Mouse (Mus musculus): ENCODE measurements around the gene Adamts9. TPM values are rescaled to one million over a fixed set of nuclear protein-coding genes. Genes with fewer than 3 reads are reported as not detected.

Gene Adamts9
- total RNA-seq, 2 experiments from 2014 or later, result 6.2 to 7.6 TPM

DNA sequence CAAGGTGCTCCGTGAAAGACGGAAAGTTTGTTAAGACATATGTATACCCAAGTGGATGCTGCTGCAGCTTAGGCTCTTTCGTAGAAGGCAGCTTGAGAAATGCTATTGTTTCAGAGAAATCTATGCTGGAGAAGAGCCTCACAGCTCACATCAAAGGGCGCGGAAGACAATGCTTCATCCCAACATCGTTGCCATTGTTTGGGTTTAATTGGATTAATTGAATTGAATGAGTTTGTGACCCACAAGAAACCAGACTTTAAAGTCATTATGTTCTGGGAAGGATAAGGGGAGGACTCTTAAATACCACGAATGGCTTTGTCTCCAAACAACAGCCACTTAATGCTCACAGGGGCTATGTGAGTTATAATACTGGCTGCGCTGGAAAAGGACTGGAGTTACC lies 125.6 kb downstream of the Adamts9 start:
- DNase-seq, result no peak
- intact Hi-C loops (cut with DNase I), result no loop called here

DNA sequence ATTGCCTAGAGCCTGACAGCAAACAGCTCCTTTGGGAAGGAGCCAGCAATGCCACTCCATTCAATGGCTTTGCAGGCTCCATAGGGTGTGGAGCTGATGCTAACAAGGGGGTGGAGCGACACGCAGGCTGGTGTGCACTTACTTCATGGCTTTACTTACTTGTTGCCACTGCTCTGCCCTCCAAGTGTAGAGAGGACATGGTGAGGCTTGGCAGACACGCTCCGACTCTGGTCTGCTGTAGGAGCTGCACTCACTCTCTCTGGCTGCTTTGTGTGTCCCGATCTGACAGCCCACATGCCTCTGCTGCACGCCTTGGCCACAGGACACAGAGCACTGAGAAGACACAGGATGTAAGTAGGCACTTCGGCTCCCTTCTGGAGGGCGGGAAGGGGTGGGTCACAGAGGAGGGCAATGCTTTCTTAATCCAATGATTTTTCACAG lies 127.0 kb downstream of the Adamts9 start, which contains the start of gene A730049H05Rik:
Gene A730049H05Rik (plus strand): TSS at position 168 of the 441 bp plus-strand sequence.
- intact Hi-C loops (cut with DNase I), result no loop called here
- DNase-seq, result no peak

DNA sequence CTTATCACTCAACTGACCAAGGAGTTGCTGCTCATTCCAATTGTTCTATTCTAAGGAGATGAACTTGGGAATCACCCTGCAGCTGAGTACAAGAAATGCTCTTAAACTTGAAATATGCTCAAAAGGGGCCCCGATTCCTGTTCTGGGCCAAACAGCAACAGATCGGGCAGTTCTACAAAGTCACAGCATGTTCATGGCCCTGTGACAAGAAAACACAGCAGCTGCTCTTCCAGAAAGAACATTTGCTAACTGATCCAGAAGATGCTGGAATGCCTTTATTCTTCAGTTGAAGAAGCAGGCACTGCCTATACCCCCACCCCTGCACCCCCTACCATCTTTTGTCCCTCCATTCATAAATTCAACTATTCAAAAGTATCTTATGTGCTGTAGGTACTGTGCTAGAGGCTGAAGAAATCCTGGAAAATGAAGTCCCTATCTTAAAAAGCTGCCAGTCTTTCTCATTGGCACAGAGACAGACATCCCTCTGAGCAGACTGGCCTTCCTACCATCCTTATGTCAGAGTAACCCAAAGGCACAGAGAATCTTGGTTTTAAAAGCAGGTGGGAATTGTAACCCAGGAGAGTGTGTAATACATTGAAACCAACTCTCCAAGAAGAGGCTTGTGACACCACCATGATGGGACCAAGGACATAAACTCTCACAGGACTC lies 130.5 kb downstream of the Adamts9 start:
- intact Hi-C loops (cut with DNase I), result no loop called here
- DNase-seq, result peak in 1 of 2 experiments; percentile 20

DNA sequence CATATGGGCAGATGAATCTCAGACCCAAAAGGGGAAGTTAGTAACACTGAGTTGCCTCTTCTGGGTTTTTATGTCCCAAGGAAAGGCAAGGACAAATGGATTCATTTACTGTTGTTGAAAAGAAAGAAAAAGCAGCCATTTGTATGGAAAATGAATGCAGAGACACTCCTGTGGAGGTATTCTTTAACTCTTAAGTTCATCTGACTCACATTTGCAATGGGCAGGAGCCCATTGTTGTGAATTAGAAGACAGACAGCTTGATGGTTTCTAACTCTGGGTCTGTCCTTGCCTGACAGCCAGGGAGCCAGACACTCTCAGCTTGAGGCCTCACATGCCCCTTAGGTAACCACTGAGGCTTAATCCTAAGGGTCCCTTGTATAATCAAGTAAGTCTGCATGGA lies 131.7 kb downstream of the Adamts9 start:
- intact Hi-C loops (cut with DNase I), result no loop called here
- no peak for DNase-seq

DNA sequence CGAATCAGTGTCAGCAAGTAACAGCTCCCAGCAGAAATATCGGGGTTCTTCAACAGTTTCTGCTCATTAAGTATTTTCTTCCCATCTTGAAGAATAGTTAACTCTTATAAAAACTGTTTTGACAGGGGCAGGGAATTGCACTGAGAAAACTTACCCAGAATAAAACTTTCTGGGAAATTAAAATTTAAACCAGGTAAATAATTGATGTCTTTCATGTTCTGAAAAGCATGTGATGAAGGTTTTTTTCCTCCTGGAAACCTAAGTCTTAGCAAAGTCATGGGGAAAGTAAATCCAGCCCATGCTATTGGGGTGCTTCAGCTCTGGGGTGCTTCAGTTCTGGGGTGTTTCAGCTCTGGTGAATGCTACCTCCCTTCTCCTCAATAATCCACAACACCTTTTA lies 132.7 kb downstream of the Adamts9 start:
- intact Hi-C loops (cut with DNase I), result no loop called here

DNA sequence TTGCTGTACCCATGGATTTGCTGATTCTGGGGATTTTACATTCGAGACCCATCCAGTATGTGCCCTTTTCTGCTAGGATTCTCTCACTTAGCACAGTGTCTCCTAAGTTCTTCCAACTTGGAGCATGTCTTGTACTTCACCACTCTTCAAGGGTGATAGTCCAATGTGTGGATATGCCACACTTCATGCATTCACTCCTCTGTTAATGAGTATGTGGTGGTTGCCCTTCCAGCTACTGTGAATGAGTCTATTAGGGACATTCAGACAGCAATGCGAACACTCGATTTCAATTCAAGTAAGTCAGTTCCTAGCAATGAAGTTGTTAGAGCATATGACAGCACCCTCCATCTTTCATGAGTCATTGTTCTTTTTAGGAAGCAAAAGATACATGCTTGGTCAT lies 133.5 kb downstream of the Adamts9 start:
- DNase-seq, result no peak
- intact Hi-C loops (cut with DNase I), result no loop called here

More for the DNA sequence above, 132.7 kb downstream of the Adamts9 start:
- DNase-seq, result no peak

DNA sequence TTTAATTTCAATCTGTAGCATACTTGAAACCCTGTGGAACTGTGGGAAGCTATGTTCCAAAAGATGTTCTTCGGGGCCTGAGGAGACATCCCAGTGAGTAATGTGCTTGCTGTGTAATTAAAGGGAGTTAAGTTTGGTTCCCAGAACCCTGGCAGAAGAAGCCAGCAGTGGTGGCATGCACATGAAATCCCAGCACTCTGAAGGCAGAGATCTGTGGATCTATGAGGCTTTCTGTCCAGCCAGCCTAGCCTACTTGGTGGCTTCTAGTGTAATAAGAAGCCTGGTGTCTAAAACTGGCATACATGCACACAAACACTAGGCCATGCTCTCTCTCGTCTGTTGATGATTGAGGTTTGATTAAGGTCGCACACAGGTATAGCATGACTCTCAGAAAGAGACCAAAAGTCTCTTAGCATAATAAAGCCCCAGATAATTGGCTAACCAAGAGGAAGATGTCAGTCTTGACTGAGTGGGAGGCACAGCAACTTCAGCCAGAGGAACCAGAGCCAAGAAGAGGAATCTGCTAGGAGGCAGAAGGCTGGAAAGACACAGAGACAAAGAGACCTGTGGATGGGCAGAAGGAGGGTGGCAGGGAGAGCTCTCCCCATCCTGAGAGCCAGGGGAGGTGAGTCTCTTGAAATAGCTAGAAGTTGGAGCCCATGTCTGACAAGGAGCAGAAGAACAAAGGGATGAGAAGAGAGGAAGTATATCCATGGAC lies 138.9 kb downstream of the Adamts9 start:
- no peak for DNase-seq
- intact Hi-C loops (cut with DNase I), result no loop called here

DNA sequence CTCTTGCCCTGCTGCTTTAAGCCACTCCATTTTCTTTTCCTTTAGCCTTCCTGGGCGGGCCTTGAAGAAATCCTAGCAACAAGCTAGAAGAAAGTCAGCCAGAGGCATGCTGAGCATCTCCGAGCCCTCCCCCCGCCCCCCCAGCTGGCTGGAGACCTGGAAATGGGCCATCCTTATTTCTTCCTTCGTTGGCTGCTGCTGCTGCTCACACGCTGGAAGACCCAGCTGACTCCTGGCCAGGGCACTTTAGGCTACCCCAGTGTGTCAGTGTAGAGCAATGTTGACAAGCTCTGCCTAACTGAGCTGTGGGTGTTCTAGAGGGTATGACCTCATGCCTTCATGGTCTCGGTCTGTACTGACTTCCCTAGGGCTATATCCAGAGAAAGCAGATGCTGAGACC lies 140.1 kb downstream of the Adamts9 start:
- DNase-seq, result peak in 1 of 2 experiments; percentile 40
- intact Hi-C loops (cut with DNase I), result no loop called here

DNA sequence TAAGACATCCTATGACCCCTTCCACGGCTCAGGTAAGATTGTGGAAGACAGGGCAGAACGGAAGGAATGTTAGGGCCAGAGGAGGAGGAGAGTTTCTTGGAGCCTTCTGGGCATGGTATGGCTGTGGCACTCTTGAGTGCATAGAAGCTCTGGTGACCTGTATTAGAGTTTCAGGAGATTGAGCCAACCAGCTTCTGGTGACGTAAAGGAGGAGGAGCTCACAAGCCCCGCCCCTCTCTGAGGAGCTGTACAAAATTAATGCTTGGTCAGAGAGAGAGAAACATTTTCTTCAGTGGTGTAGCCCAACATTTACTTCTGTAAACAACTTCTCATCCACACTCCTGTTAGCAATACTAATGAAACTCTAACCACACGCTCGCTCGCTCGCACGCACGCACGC lies 140.9 kb downstream of the Adamts9 start:
- intact Hi-C loops (cut with DNase I), result no loop called here
- DNase-seq, result no peak

DNA sequence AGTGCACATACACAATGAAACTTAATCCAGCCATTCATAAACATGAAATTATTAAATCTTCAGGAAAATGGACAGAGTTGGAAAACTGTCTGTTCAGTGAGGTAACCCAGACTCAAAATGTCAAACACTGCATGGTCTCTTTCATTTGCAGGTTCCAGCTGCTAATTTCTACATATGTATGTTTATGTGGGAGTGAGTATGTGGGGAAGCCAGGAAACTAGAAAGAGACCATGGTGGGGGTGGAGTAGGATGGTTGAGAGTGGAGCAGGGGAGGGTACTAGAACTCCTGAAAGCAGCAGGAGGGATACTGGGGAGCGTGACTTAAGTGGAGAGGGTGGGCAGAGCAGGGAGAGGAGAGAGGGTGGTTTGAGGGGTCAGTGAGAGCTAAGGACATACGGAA lies 141.8 kb downstream of the Adamts9 start:
- intact Hi-C loops (cut with DNase I), result no loop called here
- no peak for DNase-seq

DNA sequence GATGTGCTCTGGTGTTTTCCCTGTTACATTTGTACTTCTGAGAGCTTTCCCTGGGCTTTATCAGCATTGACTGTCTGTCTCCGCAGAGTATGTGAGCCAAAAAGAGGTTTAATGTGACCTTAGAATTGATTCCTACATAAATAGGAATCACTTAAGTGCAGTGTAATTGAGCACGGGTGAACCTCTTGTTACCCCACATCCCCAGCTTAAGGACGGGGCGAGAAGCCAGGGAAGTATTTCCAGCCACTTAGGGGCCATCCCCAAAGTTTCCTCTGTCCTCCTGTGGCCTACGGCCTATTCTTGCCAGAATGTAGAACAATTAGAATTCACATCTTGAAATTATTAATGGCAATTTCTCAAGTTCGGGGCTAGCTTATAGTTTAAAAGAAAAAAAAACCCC lies 149.5 kb downstream of the Adamts9 start:
- no peak for DNase-seq
- intact Hi-C loops (cut with DNase I), result no loop called here

DNA sequence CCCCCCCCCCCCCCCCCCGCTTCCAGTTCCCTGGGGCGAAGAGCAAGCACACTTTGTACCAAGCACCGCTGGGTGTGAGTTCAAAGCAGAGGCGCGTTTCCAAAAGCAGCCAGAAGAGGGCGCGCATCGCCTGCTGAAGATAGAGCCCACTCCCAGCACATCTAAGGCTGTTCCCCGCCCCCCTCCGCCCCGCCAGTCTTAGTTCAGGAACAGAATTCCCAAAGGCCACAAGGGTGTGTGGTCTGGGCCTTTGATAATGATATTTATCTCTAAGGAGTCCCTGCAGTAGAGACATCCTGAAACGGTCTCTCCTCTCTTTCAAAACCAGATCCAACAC lies 155.9 kb downstream of the Adamts9 start:
- DNase-seq, result peak; percentile 90 to 93
- intact Hi-C loops (cut with DNase I), result loop anchor here (2.0 to 10.0 kb wide), 5 partner anchors 151 to 1197 kb away; no protein-coding TSS in a partner anchor

DNA sequence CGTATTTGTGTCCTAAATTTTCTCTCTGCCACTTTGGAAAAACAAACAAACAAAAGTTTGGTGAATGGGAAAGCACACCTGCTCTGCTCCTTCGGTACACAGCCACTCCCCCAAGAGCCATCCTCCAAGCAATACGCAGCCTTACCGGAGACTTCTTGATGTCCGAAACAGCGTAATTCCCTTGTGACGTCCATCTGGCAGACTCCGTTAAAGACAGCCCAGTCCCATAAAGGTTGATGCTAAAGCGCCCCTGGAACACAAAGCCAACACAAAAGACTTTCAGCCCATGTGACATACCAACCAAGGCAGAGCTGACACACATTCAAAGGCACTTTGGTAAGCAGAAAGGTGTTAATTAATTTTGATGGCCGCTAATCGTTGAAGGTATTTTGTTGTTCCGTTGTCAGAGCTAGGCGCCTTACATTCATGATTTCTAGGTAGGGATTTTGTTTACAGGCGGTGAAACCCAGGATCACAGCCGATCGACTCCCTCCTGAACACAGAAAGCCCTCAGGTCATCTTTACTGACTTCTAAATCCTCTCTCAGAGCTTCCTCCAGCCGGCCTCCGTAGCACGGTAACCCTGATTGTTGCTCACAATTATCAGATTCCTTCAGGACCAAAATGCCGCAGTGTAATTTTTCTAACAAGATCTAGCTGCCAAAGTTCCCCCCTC lies 156.5 kb downstream of the Adamts9 start:
- no peak for DNase-seq
- intact Hi-C loops (cut with DNase I), result loop anchor here (2.0 to 10.0 kb wide), 5 partner anchors 152 to 1198 kb away; no protein-coding TSS in a partner anchor

DNA sequence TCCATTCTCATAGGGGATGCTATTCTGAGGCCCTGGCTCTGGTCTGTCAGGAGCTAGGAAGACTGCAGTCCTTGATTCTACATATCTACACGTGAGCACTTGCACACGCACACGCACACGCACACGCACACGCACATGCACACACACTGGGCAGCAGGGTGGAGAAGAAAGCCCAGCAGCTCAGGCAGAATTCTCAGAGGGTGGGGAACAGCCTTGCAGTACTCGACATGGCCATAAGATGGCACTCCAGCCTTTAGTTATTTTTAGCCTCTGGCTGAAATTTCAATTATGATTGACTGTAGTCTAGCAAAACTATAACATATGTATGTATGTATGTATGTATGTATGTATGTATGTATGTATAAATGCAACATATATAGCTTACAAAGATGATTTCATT lies 158.5 kb downstream of the Adamts9 start:
- intact Hi-C loops (cut with DNase I), result loop anchor here (2.0 to 10.0 kb wide), 5 partner anchors 660 to 1200 kb away; no protein-coding TSS in a partner anchor
- no peak for DNase-seq

DNA sequence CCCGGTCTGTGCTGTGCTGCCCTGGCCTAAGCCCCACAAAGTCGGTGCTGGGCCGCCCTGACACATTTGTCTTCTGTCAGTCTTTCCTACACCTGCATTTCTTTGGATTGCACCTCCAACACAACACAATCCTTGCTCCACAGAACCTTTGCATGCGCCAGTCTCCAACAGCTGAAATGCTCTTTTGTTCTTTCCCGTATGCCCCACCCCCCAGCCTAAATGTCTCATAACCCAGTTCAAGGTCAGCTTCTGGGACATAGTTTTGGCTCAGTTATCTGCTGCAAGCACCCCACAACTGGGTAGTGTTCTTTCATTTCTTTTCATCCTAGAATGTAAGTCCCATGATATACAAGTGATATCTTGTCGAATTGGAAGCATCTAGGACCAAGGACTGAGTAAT lies 161.8 kb downstream of the Adamts9 start:
- intact Hi-C loops (cut with DNase I), result loop anchor here (10.0 kb wide), 3 partner anchors 943 to 1203 kb away; no protein-coding TSS in a partner anchor
- no peak for DNase-seq

DNA sequence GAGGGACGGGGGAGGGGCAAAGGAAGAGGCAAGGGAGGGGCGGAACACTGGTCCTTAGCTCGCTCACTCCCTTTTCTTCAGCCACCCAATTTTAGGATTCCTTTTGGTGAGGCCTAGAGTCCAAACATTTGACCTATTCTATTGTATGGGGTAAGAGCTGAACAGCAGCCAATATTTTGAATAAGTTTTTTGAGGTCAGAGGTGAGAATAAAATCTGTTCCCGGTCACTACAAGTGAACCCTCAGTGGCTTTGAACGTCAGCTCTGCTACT lies 163.4 kb downstream of the Adamts9 start:
- DNase-seq, result no peak
- intact Hi-C loops (cut with DNase I), result loop anchor here (10.0 kb wide), 4 partner anchors 875 to 1205 kb away; no protein-coding TSS in a partner anchor

DNA sequence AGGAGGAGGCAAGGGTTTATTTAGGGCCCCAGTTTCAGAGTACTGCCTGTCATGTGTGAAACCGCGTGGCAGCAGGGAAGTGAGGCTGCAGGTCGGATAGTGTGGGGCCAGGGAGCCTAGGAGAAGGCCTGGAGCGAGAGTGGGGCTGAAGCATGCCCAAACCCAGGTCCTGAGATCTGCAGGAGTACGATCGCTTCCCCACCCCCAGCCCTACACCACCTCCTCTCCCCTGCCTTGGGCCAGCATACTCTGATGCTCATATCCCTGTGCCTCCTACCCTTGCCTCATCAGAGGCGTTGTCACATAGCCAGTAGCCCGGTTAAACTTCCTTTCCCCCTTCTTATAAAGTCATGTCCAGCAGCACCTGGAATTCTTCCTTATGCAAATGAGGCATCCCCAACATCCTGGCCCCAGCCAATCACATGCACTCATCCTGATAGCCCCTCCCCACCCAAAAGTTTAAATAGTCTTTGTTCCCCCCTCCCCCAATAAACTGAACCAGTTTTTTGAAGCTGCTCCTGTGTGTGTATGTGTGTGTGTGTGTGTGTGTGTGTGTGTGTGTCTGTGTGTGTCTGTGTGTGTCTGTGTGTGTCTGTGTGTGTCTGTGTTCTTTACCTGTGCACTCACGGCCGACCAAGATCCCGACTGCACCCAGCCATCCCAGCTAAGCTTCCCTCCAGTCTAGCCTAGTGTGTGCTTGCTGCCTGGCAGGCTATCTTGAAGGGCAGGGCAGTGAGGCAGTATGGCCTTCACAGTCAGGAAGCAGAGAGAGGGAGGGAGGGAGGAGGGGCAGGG lies 164.0 kb downstream of the Adamts9 start:
- no peak for DNase-seq
- intact Hi-C loops (cut with DNase I), result loop anchor here (10.0 kb wide), 1 partner anchor 875 kb away; no protein-coding TSS in a partner anchor

DNA sequence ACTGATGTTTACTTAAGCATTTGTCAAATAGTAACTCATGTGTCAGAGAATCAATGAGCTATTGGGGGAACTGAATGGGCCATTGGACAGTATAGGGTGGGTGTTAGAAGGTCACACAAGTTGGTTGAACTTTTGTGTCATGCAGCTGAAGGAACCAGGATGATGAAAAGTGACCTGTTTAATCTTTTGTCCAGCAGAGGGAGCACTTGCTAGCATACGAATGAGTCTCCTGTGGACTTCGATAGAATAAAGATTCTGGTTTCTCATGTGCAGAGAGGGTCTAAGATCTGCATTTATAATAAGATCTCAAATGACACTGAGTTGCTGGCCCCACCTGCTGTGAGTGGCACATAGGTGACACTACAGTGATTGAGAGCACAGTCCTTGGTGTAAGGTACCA lies 166.9 kb downstream of the Adamts9 start:
- intact Hi-C loops (cut with DNase I), result loop anchor here (10.0 kb wide), 1 partner anchor 878 kb away; no protein-coding TSS in a partner anchor
- DNase-seq, result no peak

DNA sequence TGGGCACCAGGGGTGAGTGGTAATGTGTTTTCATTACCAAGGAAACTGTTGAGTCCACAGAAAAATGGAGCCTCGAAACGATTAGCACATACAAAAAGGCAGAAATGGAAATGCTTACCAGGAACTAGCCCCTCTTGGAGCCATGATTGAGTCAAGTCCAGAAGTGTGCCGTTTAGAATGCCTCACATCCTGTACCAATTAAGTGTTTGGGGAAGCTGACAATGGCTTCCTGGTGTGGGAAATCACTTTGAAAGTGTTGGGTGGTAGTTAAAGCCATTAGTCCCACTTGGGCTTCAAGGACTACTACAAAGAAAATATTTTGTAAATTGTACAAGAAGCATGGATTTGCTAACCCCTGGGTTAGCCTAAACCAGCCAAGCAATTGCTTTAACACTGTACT lies 180.9 kb downstream of the Adamts9 start:
- DNase-seq, result no peak

DNA sequence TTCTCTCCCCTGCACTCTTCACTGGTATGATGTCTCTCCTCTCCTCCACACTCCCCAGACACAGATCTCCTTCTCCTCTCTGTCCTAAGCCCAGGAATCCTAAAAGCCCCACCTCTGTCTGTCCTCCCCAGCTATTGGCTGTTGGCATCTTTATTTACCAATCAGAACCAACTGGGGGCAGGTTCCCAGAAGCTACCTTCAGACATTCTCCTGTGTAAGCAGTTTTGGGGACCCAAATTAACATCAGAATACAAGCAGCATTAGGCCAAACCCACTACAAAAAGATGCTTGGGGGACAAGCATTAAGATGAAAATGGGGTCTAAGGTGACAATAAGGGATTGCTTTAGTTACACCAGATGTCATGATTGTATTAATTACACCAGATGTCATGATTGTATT lies 183.7 kb downstream of the Adamts9 start:
- DNase-seq, result no peak
- intact Hi-C loops (cut with DNase I), result no loop called here

More for the DNA sequence above, 180.9 kb downstream of the Adamts9 start:
- intact Hi-C loops (cut with DNase I), result no loop called here

DNA sequence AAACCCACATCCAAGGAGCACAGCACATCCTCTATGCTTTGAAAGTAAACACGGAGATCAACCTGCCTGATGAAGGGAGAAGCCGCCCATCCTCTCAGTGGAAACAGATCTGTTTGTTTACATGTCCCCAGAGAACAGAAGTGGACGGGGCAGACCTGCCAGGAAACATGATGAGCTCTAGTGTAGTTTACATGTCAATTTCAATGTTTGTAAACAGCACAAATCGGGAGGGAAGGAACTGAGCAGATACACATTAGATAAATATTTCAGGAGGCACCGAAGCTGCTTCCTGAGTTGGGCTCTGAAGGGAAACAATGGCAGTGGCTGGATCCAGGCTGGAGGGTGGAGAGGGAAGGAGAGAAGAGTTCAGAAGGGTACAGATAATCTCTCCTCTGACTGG lies 187.5 kb downstream of the Adamts9 start:
- intact Hi-C loops (cut with DNase I), result no loop called here
- DNase-seq, result no peak

All from gastrocnemius, postnatal 36 days (tissue).